Mouse (Mus musculus) cerebellum, postnatal 25 days (tissue): ENCODE data around the gene Thegl.
"Not testable (repeated sequence)": the region's sequence is repeated elsewhere in the genome, so short reads cannot be mapped to it uniquely, and the experiment has no call there.

ENCODE experiments used
- DNase-seq, 2 experiments: peaks; one replicate each; pipeline ENCODE4 v3.0.0; 2021; ENCODE audit warnings: mixed read lengths in 2 of 2

Gene Thegl

DNA sequence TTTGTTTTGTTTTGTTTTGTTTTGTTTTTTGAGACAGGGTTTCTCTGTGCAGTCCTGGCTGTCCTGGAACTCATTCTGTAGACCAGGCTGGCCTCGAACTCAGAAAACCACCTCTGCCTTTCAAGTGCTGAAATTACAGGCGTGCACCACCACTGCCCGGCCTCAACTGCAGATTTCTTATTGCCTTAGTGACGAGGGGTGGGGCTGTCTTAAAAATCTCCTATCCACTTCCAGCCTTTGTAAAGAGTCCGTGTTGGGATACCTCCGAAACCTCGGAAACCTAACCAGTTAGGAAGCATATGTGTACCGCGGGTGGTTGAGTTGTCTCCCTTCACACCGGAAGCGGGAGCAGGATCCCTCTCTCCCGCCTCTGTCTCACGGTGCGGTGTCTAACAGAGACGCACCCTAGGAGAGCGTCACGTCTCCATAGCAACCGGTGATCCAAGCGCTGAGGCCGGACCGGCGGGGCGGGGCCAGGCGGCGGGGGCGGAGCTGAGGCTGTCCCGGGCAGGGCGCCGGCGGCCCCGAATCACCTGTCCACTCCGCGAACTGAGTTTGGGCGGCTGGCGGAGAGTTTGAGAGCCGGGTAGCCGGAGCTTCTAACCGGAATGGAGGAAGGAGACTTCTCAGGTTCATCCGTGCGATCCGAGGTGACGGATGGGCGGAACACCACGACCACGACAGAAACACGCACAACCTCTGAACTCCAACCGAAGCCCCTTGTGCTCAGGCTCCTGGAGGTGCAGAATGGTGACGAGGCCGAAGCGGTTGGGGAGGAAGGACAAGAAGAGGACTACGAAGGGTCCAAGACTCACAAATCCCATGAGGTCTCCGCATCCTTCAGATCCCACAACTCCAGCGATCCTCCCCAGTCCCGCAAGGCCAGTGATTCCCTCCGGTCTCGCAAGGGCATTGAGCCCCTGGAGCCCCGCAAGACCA lies at the start of gene Thegl:
TSS of gene Thegl (plus strand) at position 480 of the 939 bp plus-strand sequence.
- DNase-seq: peak; percentile 70 to 84

DNA sequence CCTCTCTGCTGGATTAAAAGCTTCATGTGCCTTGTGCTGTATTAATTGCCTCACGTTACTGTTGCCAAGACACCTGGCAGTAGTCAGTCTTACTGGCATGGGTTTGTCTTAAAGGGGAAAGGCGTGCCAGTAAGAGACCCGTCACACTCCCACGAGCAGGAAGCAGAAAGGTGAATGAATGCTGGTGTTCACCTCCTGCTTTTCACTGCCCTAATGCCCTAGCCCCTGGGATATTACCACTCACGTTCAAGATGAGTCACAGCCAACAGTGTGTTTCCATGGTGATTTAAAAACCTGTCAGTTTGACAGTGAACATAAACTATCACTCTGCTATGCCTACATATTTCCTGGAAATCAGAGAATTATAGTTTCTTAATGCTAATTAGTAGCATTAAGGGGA lies 46.6 kb upstream of the Thegl start:
- no peak for DNase-seq

DNA sequence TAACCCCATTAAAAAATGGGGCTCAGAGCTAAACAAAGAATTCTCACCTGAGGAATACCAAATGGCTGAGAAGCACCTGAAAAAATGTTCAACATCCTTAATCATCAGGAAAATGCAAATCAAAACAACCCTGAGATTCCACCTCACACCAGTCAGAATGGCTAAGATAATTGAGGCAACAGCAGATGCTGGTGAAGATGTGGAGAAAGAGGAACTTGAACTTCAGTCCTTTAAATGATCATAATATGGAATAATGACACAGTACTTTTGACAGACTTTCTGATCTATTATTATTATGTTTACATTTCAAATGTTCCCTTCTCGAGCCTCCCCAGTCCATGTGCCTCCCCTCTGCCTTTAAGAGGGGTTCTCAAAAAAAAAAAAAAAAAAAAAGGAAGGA lies 44.7 kb upstream of the Thegl start:
- DNase-seq: not testable (repeated sequence)

DNA sequence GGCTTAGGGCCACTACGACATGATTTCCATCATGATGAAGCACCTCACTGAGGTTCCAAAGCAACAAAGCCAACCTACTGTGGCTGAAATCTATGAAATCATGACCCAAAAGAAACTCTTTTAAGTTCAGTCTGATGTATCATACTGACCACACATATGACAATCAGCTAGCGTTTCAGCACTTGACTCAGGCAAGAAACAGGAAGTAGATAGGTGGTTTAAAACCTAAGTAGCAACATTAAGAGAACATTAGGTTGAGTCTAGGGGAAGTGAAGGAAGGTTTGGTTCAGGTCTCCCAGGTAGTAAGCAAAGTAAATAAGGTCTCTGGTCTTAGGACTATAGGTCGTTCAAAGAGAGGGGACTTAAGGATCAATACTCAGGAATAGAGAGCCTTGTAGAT lies 42.3 kb upstream of the Thegl start:
- no peak for DNase-seq

DNA sequence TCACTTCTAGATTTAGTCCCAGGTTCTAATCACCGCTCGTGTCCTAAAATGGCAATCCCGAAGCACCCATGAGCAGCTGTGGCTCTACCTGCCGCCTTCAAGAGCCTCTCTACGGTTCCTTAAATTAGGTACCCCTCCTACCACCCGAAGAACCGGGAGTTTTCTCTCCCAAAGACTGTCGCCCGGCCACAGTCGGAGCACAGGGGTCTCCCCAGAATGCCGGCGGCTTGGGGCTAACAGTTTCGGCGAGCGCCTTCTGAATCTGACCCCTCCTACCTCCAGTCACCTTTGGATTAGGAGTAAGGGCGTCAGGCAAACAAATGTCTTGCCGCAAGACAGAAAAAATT lies 41.6 kb upstream of the Thegl start:
- DNase-seq: no peak

DNA sequence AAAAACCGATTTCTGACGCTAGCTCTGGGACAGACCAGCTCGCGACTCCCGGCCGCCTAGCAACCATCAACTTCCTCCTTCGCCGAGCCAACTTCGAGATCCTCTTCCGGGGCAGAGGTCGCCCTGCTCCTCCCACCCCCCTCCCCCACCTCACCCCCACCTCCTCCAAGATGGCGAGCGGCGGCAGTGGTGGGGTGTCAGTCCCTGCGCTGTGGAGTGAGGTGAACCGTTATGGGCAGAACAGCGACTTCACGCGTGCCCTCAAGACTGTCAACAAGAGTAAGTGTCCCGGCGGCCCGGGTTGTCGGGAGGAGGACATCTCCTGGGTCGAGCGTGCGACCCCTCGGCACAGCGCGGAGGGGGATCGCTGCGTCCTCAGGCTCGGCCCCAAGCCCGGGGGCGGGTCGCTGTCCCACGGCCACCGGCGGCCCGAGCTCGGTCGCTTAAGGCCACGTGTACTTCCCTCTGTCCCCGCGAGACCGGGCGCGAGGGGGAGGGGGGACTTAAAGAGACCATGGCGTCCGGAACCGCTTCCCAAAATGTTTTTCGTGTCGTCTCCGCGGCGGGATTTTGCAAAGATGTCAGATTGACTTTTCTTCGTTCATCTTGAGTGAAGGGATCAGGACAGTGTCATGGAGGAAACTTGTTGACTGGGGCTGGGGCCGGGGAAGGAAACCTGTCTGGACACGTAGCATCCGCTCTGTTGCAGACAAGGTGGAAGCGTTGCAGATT lies 41.1 kb upstream of the Thegl start, which contains the start of gene Srp72:
TSS of gene Srp72 (plus strand) at position 130 of the 732 bp plus-strand sequence.
- DNase-seq: peak; percentile 83 to 92

DNA sequence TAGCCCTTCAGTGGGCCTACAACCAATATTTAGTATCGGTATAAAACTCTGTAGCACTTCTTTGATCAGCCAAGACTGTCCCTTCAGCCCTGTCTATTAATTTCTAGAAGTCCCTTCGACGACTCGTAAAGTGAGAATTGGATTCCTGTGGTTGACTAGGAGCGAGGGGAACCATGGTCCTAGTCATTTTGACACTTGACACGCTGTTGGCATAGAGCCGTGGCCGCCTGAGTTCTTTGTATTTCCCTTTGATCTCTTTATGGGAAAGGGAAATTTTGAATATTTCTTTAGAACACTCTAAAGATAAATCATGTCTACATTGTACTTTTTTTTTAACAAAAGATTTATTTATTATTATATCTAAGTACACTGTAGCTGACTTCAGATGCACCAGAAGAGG lies 40.1 kb upstream of the Thegl start:
- DNase-seq: no peak

DNA sequence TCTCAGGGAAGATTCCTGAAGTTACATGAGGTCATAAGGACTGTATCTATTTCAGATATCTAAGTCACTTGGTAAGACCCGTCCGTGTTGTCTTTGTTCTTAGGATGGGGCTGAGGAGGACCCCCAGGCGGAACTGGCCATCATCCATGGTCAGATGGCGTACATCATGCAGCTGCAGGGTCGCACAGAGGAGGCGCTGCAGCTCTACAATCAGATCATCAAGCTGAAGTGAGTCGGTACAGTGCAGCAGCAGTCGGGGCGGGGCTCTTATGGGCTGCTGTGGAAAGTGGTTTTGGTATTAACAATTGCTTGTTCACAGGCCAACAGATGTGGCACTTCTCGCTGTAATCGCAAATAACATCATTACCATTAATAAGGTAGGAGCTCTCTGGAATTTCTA lies 31.8 kb upstream of the Thegl start:
- no peak for DNase-seq

DNA sequence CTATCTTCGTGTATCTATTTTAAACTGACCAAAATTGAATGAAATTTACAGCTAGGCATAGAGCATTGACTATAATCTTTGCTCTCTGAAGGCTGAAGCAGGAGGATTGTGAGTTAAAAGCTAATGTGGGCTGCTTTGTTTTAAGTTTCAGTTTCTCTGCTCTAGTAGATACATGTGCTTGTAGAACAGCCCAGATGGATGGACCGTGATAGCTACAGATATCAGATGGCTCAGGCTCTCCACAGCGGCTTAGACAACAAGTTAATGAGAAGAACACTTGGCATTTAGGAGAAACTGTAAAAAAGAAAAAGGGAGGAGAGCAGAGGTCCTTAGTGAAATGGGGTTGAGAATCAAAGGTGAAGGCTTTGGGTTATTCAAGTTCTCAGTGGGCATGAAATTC lies 25.0 kb upstream of the Thegl start:
- no peak for DNase-seq

DNA sequence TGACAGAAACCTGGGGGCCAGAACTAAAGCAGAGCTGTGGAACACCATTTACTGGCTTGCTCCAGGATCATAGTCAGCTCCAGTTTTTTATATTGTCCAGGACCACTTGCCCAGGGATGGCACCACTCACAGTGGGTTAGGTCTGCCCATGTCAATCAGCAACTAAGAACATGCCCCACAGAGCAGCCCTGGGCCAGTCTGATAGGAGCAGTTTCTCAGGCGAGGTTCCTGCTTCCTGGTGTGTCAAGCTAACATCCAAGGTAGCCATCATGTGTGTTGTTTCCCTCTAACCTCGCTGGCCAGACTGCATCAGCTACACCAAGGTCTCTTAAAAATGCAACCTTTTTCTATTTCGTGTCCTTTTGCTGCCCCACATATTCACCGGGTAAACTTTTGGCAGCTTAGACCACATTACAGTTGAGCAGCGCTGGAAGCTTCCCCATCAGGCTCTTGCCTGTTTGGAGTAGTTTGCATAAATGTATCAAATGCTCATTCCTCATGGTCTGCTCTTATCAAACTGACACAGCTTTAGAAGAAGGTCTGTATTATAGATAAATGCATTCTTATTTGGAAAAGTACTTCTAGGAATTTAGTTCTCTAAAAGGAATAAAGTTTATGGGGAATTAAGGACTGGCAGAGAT lies 22.5 kb upstream of the Thegl start:
- no peak for DNase-seq

DNA sequence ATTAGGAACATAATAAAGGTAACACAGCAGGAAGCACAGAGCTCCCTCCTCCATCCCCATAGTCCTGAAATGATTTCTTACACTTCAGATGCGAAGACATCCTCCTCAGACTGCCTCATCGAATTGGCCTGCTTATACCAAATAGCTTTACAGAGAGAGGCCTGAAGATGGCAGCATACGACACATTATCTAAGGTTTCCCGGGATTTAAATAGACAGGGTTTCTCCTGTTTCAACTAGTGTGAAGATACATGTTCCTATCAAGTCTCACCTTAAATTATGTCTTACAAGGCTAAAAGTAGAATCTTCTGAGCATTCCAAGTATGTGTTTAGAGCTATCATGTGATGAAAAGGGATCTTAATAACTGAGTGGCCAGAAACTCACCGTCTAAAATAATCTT lies 17.4 kb upstream of the Thegl start:
- no peak for DNase-seq

DNA sequence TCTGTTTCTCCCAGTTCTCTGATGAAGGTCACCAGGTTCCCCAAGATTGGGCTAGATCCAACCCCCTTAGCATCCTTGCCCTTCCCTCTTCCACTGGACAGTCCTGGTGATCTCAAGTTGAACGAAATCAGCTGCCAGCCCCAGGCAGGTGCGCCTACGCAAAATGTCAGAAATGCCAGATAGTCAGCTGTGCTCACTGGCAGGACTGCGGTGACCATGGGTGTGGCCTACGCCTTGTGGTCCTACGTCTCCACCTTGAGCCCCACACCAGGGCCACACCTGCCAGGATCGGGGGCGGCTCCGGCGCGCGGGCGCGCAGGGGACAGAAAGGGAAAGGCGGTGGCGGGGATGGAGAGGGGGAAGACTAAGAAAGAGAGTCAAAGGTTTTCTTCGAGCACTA lies 14.6 kb upstream of the Thegl start:
- no peak for DNase-seq

DNA sequence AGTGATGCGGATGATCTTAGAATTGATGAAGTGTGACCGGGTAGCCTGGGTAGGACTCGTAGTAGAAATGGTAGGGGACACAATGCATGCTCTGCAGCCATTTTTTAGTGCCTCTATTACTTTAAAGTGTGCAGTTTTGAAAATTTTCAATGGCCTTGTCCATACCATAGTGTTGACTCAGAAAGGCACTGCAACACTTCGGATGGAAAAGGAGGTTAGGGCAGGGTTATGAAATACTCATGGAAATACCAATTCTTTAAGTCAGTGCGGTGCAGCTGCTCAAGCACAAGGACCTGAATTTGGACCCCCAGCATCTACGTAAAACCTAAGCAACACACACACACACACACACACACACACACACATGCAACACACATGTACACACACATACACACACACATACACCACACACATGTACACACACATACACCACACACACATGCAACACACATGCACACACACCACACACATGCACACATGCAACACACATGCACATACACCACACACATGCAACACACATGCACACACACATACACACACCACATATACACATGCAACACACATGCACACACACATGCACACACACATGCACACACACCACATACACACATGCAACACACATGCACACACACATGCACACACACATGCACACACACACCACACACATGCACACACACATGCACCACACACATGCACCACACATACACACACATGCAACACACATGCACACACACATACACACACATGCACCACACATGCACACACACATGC lies 11.6 kb upstream of the Thegl start, which contains the start of gene Arl9:
TSS of gene Arl9 (plus strand) at position 5 of the 771 bp plus-strand sequence.
- DNase-seq: no peak

DNA sequence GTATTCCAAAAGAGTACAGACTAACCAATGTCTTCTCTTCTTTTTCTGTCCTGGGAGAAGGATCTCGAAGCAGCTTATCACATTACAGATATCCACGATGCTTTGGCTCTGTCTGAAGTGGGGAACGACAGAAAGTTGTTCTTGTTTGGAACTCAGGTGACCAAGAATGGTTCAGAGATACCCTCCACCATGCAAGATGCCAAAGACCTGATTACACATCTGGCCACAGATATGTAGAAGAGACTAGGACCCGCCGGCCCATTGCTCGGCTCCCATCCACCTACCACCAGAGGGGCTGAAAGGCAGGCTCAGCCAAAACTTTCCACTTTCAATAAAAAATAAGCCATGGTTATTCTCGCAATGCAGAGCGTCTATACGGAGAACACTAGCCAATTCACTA lies 5.5 kb upstream of the Thegl start:
- no peak for DNase-seq

DNA sequence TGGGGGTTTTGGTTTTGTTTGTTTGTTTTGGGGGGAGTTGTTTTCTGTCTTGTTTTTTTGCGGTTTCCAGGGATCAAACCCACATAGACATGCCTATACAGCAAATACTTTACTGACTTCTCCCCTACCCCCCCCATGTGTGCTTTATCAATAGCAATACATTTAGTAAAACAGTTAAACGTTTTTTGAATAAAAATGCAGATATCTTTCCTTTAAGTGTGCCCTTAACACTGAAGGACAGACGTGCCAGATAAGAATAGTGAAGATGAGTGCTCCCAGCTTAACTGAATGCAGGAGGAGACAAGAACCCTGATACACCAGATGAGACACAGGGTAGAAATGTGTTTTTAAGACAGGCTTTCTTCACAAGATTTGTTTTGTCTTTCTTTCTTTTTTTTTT lies 4.7 kb upstream of the Thegl start:
- DNase-seq: no peak

DNA sequence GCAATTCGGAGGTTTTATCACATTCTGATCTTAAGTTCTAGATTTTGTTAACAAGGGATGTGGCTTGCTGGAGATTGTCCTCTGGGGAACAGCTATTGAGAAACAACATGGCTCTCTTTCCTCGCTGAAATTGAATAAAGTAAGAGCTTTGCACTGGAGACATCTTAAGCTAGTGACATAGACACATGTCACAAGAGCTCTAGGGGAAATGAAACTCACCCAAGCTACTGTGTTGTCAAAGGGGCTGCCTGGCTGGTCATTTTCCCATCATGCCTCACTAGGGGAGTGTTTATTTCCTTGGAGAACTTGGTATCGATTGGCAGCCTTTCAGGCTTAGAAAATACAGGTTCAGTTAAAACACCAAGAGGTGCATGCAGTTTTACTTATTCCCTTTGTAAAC lies 2.7 kb upstream of the Thegl start:
- DNase-seq: no peak

DNA sequence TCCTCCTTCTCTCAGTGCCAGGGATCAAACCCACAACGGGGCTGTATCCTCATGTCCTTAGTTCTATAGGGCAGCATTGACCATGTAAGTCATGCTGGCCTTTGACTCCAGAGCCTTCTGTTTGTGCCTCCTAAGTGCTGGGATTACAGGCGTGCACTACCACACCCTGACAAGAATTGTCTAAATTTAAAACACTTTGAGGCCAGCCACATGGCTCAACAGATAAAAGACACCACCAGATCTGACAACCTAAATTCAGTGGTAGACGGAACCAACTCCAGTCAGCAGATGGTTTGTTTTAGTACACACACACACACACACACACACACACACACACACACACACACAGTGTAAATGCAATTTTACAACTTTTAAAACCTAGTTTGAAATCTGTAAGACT lies 12.2 kb downstream of the Thegl start:
- no peak for DNase-seq

DNA sequence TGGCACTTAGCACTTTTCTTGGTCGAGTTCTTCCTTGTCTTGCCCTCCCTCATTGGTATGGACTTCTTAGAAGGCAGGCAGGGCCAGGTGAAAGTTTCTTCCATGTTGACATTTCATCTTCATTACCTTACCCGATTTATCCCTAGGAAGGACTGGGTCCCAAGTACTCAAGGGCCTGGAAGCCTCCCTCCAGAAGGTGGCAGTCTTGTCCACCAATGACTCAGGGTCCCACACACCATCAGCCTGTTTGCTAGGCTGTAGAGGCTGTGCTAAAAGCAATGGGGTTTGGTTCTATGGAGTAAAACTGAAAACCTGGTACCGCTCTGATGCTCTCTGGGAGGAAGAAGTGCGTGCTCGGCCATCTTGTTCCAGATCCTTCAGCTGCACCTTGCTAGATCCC lies 13.9 kb downstream of the Thegl start:
- DNase-seq: peak in 1 of 2 experiments; percentile 21

DNA sequence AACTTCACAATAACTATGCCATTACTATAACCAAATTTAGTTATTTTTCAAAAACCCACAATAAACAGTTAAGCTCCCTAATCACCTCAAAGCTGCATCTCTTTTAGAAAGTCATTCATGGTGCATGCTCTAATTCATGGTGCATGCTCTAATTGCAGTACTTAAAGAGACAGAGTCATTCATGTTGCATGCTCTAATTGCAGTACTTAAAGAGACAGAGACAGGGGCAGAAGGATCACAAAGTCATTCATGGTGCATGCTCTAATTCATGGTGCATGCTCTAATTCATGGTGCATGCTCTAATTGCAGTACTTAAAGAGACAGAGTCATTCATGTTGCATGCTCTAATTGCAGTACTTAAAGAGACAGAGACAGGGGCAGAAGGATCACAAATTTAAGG lies 19.3 kb downstream of the Thegl start:
- not testable (repeated sequence) for DNase-seq

DNA sequence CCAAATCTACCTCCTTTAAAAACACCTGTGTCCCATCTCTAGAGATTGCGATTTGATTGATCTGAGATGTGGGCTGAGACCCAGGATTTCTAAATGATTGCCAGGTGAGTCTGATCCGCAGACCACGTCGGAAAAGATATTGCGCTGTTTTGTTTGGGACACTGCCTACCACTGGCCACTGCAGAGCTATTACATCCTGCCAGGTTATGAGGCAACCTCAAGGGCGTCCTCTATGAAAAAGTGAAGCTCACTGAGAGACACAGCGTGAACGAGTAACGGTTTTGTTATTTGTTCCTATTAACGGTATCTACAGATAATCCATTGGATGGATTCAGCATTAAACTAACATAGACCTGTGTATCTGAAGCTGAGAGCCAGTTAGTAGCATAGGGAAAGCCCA lies 22.6 kb downstream of the Thegl start:
- no peak for DNase-seq

DNA sequence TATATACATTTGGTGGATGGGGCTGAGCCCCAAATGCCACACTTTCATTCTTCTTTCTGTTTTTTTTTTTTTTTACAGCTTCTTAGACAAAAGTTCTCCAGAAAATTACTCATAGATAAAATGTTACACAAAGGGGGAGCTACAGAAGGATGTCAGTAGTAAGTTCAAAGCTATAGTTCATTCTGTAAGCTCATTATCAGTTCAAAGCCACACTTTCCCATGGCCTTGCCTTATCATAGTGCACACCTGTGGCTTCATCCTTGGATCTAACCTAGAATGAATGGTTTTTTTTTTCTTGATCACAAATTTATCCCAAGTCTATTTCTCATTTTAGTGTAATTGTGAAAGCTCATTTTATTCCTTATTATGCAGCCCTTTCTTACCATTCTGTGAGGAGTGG lies 23.6 kb downstream of the Thegl start:
- no peak for DNase-seq

DNA sequence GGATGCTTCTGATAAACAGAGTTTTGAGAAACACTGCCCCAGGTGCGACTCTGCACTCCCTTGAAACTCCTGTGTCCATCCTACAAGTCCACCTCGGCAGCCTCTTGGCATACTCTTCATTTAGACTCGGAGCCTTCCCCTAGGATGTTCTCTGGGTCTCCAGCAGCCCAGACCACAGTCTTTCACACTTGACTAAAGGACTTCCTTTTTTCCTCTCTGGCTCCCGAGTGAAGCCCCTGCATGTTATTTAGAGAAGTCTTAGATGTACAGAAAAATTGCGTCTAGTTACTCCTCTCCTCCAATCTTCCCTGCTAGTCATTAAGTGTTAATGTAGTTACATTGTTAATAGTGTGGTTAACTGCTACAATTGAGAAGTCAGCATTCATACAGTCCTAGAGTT lies 28.5 kb downstream of the Thegl start:
- no peak for DNase-seq

DNA sequence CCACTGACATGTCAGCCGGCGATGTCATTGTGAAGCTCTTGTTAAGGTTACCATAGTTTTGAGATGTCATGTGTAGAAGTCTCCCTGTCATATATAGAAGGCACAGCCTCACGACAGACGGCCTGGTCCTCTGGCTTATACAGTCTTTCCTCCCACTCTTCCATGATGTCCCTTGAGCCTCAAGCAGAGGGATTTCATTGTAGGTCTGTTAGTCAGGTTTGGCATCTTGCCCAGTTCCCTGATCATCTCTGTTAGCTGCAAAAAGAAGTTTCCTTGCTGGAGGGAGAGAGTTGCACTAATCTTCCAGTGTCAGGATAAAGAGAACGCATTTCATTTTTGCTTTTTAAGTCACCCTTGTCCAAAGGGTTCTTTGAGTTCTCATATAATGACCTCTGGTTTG lies 36.8 kb downstream of the Thegl start:
- no peak for DNase-seq
